Mouse (Mus musculus): Measurements from ENCODE around the gene Prim2.

Prim2 gene

GRCm38 (mm10) chr1:33669708-33670141 lies at the start of gene Prim2:
TSS of gene Prim2 (minus strand) at chr1:33669795.
- peak; percentile 98 for DNase-seq

- DNase-seq = peak; percentile 33
Measured at GRCm38 (mm10) chr1:33717636-33718035, 48.0 kb upstream of the Prim2 start.

- DNase-seq = peak; percentile 78
Measured at GRCm38 (mm10) chr1:33714796-33715195, 45.2 kb upstream of the Prim2 start.

- DNase-seq = peak; percentile 91
Measured at GRCm38 (mm10) chr1:33712026-33712425, 42.4 kb upstream of the Prim2 start.

- DNase-seq = peak; percentile 45
Measured at GRCm38 (mm10) chr1:33709615-33710014, 40.0 kb upstream of the Prim2 start.

GRCm38 (mm10) chr1:33701244-33701643 lies 31.6 kb upstream of the Prim2 start:
- no peak for DNase-seq

GRCm38 (mm10) chr1:33696016-33696415 lies 26.4 kb upstream of the Prim2 start:
- DNase-seq = peak; percentile 61

- no peak for DNase-seq
Measured at GRCm38 (mm10) chr1:33693893-33694292, 24.3 kb upstream of the Prim2 start.

GRCm38 (mm10) chr1:33690087-33690448 lies 20.5 kb upstream of the Prim2 start:
- peak; percentile 70 for DNase-seq

GRCm38 (mm10) chr1:33689446-33690086 lies 20.0 kb upstream of the Prim2 start:
- peak; percentile 70 for DNase-seq

GRCm38 (mm10) chr1:33688810-33689209 lies 19.2 kb upstream of the Prim2 start:
- no peak for DNase-seq

GRCm38 (mm10) chr1:33684459-33684858 lies 14.9 kb upstream of the Prim2 start:
- DNase-seq = peak; percentile 72

GRCm38 (mm10) chr1:33680890-33681289 lies 11.3 kb upstream of the Prim2 start:
- DNase-seq = peak; percentile 59

- peak; percentile 70 for DNase-seq
Measured at GRCm38 (mm10) chr1:33680435-33680834, 10.8 kb upstream of the Prim2 start.

- DNase-seq = peak; percentile 95
Measured at GRCm38 (mm10) chr1:33673158-33673960, 3.8 kb upstream of the Prim2 start.

- peak; percentile 82 for DNase-seq
Measured at GRCm38 (mm10) chr1:33672514-33672913, 2.9 kb upstream of the Prim2 start.

GRCm38 (mm10) chr1:33672083-33672482 lies 2.5 kb upstream of the Prim2 start:
- peak; percentile 74 for DNase-seq

GRCm38 (mm10) chr1:33671441-33671840 lies 1.8 kb upstream of the Prim2 start:
- DNase-seq = peak; percentile 66

GRCm38 (mm10) chr1:33670164-33670616 lies 595 bp upstream of the Prim2 start:
- peak; percentile 97 for DNase-seq

- peak; percentile 74 for DNase-seq
Measured at GRCm38 (mm10) chr1:33663605-33664117, 5.9 kb downstream of the Prim2 start.

GRCm38 (mm10) chr1:33663163-33663562 lies 6.4 kb downstream of the Prim2 start:
- no peak for DNase-seq

- DNase-seq = peak; percentile 27
Measured at GRCm38 (mm10) chr1:33658302-33658701, 11.3 kb downstream of the Prim2 start.

GRCm38 (mm10) chr1:33657574-33658149 lies 11.9 kb downstream of the Prim2 start:
- peak; percentile 80 for DNase-seq

All from heart, adult 11 months (tissue).